Mouse (Mus musculus) gastrocnemius, adult 18-20 months (tissue): Measurements from ENCODE around the gene Cyp2j7. TPM values are rescaled to one million over a fixed set of nuclear protein-coding genes. Genes with fewer than 3 reads are reported as not detected.
"Not testable (repeated sequence)": the region's sequence is repeated elsewhere in the genome, so short reads cannot be mapped to it uniquely, and the experiment has no call there.

Experiments used
- DNase-seq: peaks from one replicate; pipeline ENCODE4 v3.0.0; 2021; ENCODE audit warnings: low spot score
- long read RNA-seq, 2 experiments: library from polyadenylated mRNA; stranded (forward); transcript quantifications; one replicate each; pipeline ENCODE4 v2.0.0; 2021
- total RNA-seq, 2 experiments: library from RNA; stranded (reverse); gene quantifications; 2 replicates each; pipeline ENCODE4 v1.2.3; 2021

Gene Cyp2j7
- total RNA-seq, result not detected
- long read RNA-seq, experiment 1, result 0 reads
- long read RNA-seq, experiment 2, result 0 reads

GRCm38 (mm10) chr4:96236559-96236958 is at the start of gene Cyp2j7:
Cyp2j7 (minus strand) TSS chr4:96236659.
- DNase-seq, result no peak

DNA sequence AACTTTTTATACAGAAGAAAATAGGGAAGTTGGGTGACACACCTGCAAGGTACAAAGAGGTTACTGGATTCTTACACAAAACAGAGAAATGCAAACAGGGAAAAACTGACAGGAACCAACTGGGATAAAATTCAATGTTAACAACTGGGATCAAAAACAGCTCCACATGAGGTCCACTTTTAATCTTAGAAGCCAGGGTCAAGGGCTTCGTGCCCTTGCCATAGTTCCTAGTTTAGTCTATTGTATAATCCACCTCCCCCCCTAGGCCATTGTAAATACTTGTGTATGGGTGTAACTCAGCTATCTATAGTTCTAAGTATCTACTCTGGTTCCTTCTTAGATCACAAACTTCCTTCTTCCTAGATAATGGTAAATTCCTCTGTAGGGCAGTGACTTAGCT is 40.4 kb upstream of the Cyp2j7 start:
- DNase-seq, result not testable (repeated sequence)

GRCm38 (mm10) chr4:96273907-96274306 is 37.4 kb upstream of the Cyp2j7 start:
- DNase-seq, result peak; percentile 2

DNA sequence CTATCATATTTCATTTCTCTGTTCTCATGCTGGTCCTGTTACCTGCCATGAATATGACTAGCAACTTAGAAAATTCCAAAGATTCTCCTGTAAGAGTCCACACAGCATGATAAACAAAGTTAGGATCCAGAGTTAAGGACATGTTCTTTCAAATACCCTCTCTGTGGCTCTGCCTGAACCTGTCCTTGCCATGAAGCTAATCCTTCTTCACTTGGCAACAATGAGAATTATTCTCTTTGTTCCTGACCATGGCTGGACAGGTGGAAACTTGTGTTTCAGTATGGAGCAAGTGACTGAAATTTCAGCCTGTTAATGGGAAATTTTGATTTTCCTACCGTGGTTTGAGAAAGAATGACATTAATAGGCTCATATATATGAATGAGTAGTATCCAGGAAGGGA is 39.8 kb downstream of the Cyp2j7 start:
- no peak for DNase-seq

GRCm38 (mm10) chr4:96189321-96189720 is 47.1 kb downstream of the Cyp2j7 start:
- DNase-seq, result not testable (repeated sequence)

DNA sequence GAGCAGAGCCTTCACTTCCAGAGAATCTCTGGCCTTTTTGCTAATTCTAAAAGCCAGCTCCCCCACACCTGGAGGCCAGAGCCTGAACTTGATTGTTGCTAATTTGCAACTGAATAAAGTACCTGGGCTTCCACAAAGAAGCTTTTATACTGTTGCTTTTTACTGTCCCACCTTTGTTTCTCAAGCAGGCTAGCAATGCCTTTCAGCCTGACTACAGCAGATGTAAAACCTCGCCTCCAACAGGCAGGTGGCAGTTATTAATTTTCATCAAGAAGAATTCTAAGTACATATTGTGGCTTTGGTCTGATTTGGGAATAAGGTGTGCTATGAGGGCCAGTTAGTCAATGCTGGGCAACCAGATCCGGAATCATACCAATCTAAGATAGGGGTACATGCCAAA is 47.8 kb downstream of the Cyp2j7 start:
- DNase-seq, result not testable (repeated sequence)

GRCm38 (mm10) chr4:96188146-96188545 is 48.3 kb downstream of the Cyp2j7 start:
- DNase-seq, result not testable (repeated sequence)

DNA sequence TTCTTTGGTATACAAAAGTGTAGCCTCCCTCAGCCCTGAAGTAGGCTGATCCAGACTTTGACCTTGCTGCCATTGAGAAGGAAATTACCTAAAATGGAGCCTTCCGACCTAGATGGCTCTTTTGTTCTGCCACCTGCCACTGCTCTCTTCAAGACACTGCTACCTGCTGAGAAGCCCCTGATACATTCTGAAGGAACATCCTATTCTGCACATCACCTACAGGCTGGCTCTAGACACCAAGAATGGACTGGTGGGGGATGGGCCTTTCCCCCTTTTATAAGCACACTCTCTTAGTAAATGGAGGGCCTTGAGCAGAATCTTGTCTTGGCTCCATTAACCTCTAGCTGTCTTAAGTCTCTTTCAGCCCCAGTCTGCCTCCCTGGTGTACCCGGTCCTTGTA is 51.7 kb downstream of the Cyp2j7 start:
- not testable (repeated sequence) for DNase-seq

DNA sequence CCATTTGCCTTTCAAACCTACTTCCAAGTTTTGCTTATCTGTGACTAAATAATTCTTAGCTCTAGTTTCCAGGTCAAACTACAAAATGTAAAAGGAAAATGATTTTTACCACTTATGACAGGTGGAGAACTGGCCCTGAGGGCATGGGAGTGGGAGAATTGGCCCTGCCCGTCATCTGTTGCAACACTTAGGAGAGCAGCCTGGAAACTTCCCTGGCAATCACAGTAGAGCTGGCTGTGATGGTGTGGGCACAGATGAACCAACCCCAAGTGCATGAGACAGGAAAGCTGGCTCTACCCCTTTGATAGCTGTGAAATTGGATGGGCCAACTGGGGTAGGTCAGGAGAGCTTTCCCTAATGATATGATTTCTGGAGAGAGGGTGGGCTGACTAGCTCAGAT is 73.6 kb downstream of the Cyp2j7 start:
- no peak for DNase-seq

DNA sequence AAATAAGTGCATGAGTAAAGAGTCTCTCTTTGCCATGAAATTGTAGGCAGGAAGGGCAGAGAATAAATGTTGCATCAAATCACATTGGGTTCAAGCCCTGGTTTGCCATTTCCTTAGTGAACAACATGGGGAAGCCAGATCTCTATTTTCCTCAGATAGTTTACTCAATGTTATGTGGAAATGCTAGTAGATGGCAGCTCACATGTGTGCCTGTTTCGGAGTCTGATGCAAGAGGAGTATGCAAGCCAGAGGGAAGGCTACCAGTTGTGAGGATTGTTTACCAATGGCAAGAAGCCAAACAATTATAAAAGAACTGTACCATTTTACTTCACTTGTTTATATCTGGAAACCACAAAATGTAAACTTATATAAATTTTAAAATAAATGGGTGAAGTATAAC is 74.9 kb downstream of the Cyp2j7 start:
- DNase-seq, result no peak

Other genes with a start within 250 kb of the Cyp2j7 start
- gene Cyp2j13, start 159.1 kb downstream of the Cyp2j7 start, total RNA-seq, result not detected
- not detected for gene Cyp2j12, start 95.5 kb downstream of the Cyp2j7 start, total RNA-seq
- not detected for gene Cyp2j11, start 112.0 kb upstream of the Cyp2j7 start, total RNA-seq